Mouse (Mus musculus): ENCODE measurements around the gene Asphd1.

DNA sequence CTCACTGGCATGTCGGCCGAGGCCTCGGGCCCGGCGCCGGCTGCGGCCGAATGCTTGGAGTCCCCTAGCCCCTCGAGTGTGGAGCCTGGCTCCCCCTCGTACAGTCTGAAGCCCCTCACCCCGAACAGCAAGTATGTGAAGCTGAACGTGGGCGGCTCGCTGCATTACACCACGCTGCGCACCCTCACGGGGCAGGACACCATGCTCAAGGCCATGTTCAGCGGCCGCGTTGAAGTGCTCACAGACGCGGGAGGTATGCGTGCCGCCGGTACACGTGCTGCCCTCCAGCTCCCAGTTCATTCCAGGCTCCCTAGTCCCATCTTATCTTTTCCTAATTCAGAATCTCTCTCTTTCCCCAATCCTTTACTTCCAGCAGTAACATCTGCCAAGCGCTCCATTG is 20.3 kb downstream of the Asphd1 start:
- TF ChIP-seq POLR2A (IDR thresholded peaks at IDR 0.05; ENCODE audit: low read depth, low read length): peak; percentile 2; the same call in 1 of the 2 replicates
- TF ChIP-seq CTCF (IDR thresholded peaks at IDR 0.05; ENCODE audit: borderline replicate concordance, insufficient read depth, low read length): no peak
